Mouse (Mus musculus): Measurements from ENCODE around the gene Mkrn3.
A peak's percentile ranks its signal among the peaks of the same experiment; 100 is the strongest.

The Mkrn3 gene

GRCm38 (mm10) chr7:62377313-62377712, 42.6 kb downstream of the Mkrn3 start:
- DNase-seq, result peak in 1 of 2 experiments; percentile 34

GRCm38 (mm10) chr7:62376510-62377304, 43.2 kb downstream of the Mkrn3 start, which contains the start of gene Magel2:
TSS of gene Magel2 (plus strand) at chr7:62377010.
- DNase-seq, result peak in 1 of 2 experiments; percentile 34

GRCm38 (mm10) chr7:62375658-62376057, 44.3 kb downstream of the Mkrn3 start:
- no peak for DNase-seq
